Mouse (Mus musculus) lung, postnatal 10 days (tissue): Measurements from ENCODE around the gene Cc2d1a.

Source experiments
- DNase-seq: peaks from one replicate; pipeline ENCODE4 v3.0.0; 2021

Cc2d1a gene

DNA sequence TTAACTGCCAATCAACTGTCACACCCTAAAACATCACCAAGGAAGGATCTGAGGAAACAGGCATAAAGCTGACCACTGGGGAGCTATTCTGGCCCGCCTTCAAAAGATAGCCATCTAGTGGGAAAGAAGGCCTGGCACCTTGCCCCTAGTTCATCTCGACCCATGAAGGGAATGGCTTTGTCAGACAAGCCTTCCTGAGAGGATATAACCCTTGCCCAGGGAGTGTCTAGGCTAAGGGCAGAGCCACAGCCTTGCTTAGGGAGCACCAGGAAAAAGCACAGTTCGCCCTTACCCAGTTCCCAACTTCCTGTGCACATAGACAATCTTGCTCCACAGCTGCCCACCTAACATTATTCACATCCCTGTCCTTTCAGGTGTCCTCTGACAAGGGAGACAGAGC, 44.1 kb downstream of the Cc2d1a start:
- DNase-seq, result peak; percentile 62

DNA sequence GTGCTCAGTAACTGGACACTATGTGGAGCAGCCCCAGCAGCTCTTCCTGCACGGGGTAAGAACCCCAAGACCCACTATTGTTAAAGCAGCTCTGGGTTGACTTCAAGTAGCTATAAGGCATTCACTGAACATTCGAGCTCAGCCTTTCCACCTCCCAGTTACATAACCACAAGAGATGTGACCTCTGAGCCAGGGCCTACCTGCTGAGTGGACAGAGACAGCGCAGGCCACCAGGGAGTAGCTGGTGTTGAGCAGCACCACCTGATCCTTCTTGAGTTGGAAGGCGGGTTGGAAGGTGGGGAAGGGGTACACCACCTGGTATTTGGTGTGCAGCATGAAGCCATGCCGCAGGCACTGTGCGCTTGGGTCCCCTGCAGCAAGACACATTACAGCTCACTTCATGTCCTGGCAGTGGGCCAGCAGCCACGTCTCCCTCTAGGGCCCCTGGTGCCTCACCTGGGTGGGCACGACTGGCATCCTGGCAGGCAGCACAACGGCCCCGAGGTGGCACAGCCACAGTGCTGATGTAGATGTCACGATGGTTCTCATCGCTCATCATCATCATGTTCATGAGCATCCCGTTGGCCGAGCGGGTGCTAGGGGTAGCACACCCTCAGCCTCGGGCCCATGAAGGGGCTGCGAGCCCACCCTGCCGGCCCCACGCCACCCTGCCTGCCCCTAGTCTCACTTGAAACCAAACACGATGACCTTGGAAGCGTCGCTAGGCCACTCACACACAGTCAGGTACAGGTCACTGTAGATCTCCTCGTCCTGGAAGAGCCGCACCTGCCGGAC, 46.1 kb downstream of the Cc2d1a start:
- no peak for DNase-seq

DNA sequence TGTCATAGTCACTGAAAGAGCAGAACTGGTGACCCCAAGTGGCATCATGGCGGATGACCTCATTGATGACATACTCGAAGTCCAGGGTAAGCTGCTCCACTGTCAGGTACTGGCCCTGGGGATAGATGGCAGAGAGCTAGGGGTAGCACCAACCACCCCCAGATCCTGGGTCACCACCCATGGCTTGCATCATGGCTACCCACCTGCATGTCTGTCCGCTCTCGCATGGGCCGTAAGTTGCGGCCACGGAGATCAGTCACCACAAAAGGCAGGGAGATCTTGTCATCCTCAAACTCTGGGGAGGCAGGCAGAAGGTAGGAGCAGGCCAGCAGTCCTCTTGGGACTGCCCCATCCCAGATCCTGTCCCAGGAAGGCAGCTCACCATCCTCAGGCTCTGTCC, 49.4 kb downstream of the Cc2d1a start:
- no peak for DNase-seq

DNA sequence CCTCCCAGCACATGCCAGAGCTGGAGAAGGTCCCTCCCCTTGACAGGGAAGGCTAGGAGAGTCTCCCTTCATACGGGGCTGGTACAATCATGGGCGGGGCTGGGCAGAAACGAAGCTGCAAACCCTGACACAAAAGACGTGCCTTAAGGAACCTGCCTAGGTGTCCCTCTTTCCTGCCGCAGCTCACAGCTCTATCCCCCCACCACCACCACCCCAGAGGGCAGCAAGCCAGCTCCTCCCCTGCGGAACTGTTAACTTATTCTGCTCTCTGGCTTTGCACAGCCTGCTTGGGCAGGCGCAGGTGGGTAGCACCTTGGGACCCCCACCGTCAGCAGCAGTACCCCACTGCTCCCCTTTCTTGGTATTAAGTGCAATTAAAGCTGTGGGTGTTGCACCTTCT, 51.7 kb downstream of the Cc2d1a start:
- no peak for DNase-seq

DNA sequence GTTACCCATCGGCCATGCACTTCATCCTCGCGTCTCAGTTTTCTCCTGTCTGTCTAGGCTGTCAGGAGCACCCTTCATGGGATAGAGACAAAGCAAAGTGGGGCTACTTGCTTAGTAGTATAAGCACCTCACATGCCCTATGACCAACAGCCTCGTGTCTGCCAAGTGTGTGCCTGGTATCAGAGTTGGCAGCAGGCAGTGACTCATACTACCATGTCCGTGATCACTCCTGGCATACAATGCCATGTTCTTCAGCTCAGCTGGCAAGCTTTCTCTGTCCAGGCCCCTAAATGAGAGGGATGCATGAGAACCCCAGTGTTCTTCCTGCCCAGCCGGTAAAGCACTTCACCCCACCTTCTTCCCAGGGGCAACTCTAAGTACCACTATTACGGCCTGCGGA, 57.2 kb downstream of the Cc2d1a start:
- DNase-seq, result no peak

DNA sequence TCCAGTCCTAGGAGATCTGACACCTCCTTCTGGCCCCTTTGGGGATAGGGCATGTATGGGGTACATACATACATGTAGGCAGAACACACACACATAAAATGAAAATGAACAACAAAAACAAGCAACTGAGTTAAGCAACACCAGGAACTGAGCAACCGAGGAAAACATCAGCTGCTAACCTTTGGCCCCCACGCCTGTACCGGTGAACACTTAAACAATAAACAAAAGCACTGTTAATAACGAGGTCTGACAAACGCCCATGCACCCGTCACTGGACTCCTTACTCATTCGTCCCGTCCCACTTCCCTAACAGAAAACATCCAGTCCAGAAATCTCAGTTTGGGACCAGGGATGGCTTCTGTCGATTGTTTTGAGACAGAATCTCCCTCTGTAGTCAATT, 58.5 kb downstream of the Cc2d1a start:
- no peak for DNase-seq

DNA sequence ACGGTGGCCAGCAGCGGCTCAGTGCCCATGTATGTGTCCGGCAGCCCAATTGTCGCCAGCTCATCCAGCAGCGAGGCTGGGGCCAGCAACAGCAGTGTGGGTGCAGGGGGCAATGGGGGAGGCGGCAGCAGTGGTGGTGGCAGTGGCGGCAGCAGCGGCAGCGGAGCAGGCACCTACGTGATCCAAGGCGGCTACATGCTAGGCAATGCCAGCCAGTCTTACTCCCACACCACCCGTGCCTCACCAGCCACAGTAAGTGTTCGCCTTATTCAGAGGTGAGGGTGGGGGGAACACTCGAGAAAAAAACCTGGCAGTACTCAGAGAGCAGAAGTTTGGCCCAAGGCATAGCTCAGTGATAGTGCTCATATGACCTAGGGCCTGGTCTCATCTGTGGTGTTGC, 59.9 kb downstream of the Cc2d1a start:
- DNase-seq, result no peak

DNA sequence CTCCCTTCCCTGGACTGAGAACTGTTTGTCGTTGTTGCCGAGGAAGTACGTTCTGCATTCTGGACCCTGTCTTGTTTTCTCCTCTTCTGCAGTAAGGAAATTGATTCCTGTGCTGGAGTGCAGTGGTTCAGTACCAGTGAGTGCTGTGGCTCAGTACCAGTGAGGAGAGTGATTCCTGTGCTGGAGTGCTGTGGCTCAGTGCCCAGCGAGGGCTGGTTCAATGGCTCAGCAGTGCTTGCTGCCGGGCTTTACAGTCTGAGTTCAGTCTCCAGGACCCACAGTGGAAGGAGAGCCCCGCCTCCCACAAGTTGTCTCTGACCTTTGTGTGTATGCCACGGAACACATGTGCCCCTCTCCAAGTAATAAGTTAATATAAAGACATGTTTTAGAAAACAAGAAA, 60.6 kb downstream of the Cc2d1a start:
- no peak for DNase-seq

DNA sequence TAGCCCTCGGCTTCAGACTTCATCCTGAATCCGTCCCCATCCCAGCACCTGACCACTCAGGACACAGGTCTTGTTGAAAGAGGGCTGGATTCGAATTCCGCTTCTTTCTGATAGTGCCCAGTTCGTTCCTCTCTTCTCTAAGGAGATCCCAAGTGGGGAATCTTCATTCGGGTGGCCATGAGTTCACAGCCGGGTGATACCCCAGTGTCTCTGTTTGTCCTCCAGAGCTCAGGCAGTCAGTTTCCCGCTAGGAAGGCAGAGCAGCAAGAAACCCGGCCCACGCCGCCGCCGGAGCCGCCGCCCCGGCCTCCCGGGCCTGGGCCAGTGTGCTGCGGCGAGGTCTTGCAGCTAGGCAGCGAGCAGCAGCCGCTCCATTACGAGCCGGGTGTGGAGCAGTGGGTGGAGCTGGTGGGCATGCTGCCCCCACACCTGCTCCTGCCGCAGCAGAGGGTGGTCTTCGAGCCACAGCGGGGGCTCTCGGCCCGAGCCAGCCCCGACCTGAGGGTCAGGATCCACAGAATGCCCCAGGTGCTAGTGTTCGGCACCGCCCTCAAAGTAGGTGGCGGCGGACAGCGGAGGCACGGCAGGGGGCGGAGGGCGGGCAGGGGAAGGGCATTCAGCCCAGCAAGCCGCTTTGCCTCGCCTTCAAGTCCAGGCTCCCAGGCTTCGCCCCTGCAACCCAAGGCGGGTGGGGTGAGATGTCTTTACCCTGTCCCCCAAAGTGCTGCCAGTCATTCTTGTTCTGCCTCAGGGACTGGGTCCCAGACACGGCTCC, 63.2 kb downstream of the Cc2d1a start:
- DNase-seq, result no peak

DNA sequence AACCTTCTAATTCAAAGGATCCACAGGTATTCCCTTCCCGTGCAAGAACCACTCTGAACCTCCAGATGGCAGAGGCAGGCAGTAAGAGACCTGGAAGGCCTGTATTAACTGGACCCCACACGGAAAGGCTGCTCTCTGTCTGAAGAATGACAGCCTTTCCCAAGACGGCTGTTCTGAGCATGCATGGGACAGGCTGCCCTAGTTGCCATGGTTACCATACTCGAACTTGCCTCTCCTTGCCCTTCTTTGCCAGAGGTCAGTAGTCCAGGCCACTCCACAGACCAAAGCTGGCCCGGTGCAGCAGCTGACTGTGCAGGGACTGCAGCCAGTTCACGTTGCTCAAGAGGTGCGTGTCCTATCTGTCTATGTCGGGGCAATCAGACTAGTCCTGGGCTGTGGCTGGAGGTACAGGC, 63.9 kb downstream of the Cc2d1a start:
- peak; percentile 40 for DNase-seq
